In the genomic region with DNA sequence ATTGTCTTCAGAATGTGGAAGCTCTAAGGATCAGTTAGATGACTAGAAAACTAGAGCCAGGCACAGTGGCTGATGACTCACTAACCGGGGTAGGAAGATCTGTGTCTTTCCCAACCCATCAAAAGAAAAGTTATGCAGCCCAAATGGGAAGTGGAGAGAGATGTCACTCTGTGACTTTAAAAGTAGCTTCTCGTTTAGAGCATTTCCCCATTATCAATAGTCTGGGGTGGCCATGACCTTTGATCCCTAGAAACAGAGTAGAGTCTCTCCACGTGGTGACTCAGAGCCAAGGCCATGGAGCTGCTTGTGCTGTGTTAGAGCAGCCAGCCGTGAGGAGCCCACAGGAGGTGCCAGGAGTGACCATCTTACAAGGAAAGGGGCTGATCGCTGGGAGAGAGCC, we compare ENCODE assay signal across 14 mouse cellular contexts. TPM values are rescaled to one million over a fixed set of nuclear protein-coding genes. Genes with fewer than 3 reads are reported as not detected.
A peak's percentile ranks its signal among the peaks of the same experiment; 100 is the strongest.
DNase-seq lines count a peak whose midpoint lies in the region; ATAC-seq and TF ChIP-seq lines count a peak whose summit lies in the region.
"Had no signal": no experiment of that assay in that cellular context is flagged by ENCODE, and none has a peak within 500 bp of the region (broad histone marks: within the 10 kb centered on the region; RNA-seq: fewer than 3 reads in every experiment).

No protein-coding gene starts in this region.

- no peaks in the 10 kb centered on the region for H3K9me3 ChIP-seq in forebrain, embryonic 14.5 days (replicated peaks; ENCODE audit: control insufficient read depth, low read length)
- H3K9me3 ChIP-seq in forebrain, embryonic 10.5 days, result no peaks in the 10 kb centered on the region
- H3K9me3 ChIP-seq: heart, embryonic 15.5 days; limb, embryonic 10.5 days had no signal

- peaks cover 27% of the 10 kb centered on the region for H3K36me3 ChIP-seq in forebrain, embryonic 14.5 days (ENCODE audit: control insufficient read depth, insufficient read depth, low read length)
- peaks cover 31% of the 10 kb centered on the region for H3K36me3 ChIP-seq in forebrain, embryonic 10.5 days (replicated peaks)
- H3K36me3 ChIP-seq in thymus, adult 2 months (ENCODE audit: control insufficient read depth, insufficient read depth, low read length), result peaks cover 18% of the 10 kb centered on the region

- no peak overlapping the region for H3K4me2 ChIP-seq in forebrain, embryonic 14.5 days (ENCODE audit: low read length)
- H3K4me2 ChIP-seq: heart, embryonic 15.5 days had no signal

- no peak overlapping the region for H3K4me3 ChIP-seq in forebrain, embryonic 14.5 days (ENCODE audit: low read depth, low read length)
- no peak overlapping the region for H3K4me3 ChIP-seq in forebrain, embryonic 10.5 days
- no peak overlapping the region for H3K4me3 ChIP-seq in thymus, adult 2 months (ENCODE audit: control insufficient read depth, insufficient read depth, low read length)
- H3K4me3 ChIP-seq: heart, embryonic 15.5 days; layer of hippocampus, adult 2 months; limb, embryonic 10.5 days had no signal

- H3K9ac ChIP-seq in forebrain, embryonic 14.5 days (ENCODE audit: low read length), result 0 out of 2 replicates have a peak overlapping the region, but pooled peaks have one; percentile 8
- H3K9ac ChIP-seq: heart, embryonic 15.5 days had no signal

- H3K27ac ChIP-seq in forebrain, embryonic 14.5 days (ENCODE audit: low read depth, low read length), result peak overlapping the region; percentile 21; the same call in 1 of the 2 replicates
- H3K27ac ChIP-seq in forebrain, embryonic 10.5 days, result no peak overlapping the region
- no peak overlapping the region for H3K27ac ChIP-seq in thymus, adult 2 months (ENCODE audit: control insufficient read depth, insufficient read depth, low read length)
- H3K27ac ChIP-seq: heart, embryonic 15.5 days; layer of hippocampus, adult 2 months; limb, embryonic 10.5 days had no signal

- ATAC-seq in forebrain, embryonic 14.5 days, result no peak
- peak; percentile 75 for ATAC-seq in megakaryocyte, adult 5-6 weeks (ENCODE audit: poor library complexity, severe bottlenecking)

- H3K27me3 ChIP-seq in forebrain, embryonic 14.5 days (replicated peaks; ENCODE audit: control insufficient read depth, insufficient read depth, low read length), result no peaks in the 10 kb centered on the region
- no peaks in the 10 kb centered on the region for H3K27me3 ChIP-seq in forebrain, embryonic 10.5 days (ENCODE audit: poor library complexity, severe bottlenecking)
- no peaks in the 10 kb centered on the region for H3K27me3 ChIP-seq in thymus, adult 2 months (ENCODE audit: control insufficient read depth, insufficient read depth, low read length)
- H3K27me3 ChIP-seq: heart, embryonic 15.5 days had no signal

- TF ChIP-seq POLR2A in thymus, adult 2 months (IDR thresholded peaks at IDR 0.05; ENCODE audit: control insufficient read depth, extremely low read depth, insufficient read depth, low read length, poor library complexity), result no peak

- no peak for DNase-seq in forebrain, embryonic 14.5 days (ENCODE audit: low spot score)
- DNase-seq in forebrain, embryonic 10.5 days (ENCODE audit: extremely low spot score, low spot score), result no peak
- peak; percentile 7 for DNase-seq in 3T3-L1 (ENCODE audit: low read depth, low spot score)
- DNase-seq in adrenal gland, postnatal 36 days, result peak; percentile 72 to 76
- no peak for DNase-seq in thymus, adult 2 months
- no peak for DNase-seq in layer of hippocampus, adult 9-10 months (ENCODE audit: low spot score)
- no peak for DNase-seq in left cerebral cortex, postnatal 14 days (ENCODE audit: low spot score in 2 of 2)
- DNase-seq: cerebellum, adult 11-12 months; gastrocnemius, postnatal 14 days; kidney, adult 11 months had no signal

- WGBS in forebrain, embryonic 14.5 days, result 40% methylated on average over 5 of the region's 5 CpGs
- WGBS in forebrain, embryonic 10.5 days, result 52% methylated on average over 5 of the region's 5 CpGs
- 85% methylated on average over 5 of the region's 5 CpGs for WGBS in thymus, adult 2 months

- TF ChIP-seq CTCF in thymus, adult 2 months (IDR thresholded peaks at IDR 0.05; ENCODE audit: borderline replicate concordance, control insufficient read depth, extremely low read depth, insufficient read depth, low read length, poor library complexity), result no peak

- 0 out of 2 replicates have a peak, but pooled peaks cover 2% of the 10 kb centered on the region for H3K4me1 ChIP-seq in forebrain, embryonic 14.5 days (ENCODE audit: control insufficient read depth, insufficient read depth, low read length)
- H3K4me1 ChIP-seq in forebrain, embryonic 10.5 days, result peaks cover 14% of the 10 kb centered on the region
- H3K4me1 ChIP-seq in thymus, adult 2 months (replicated peaks; ENCODE audit: control insufficient read depth, insufficient read depth, low read length), result peaks cover 8% of the 10 kb centered on the region

- intact Hi-C loops in left cerebral cortex, postnatal 14 days (cut with DNase I), result loop anchor here (2.0 to 10.0 kb wide), 4 partner anchors 64 to 253 kb away; partner anchors contain the start of gene Pdhb

RNA-seq across cellular contexts. Expression of gene Pxk, which starts 4.6 kb away (rescaled TPM):
- 42.8 and 48.3 TPM in 2 replicates for polyA plus RNA-seq in forebrain, embryonic 14.5 days (2014; fragmentation: Nextera tagmentation; extraction: Ambion mirVana)
- polyA plus RNA-seq in forebrain, embryonic 10.5 days (2016; fragmentation: Nextera tagmentation; extraction: Ambion mirVana), result 15.5 and 17.0 TPM in 2 replicates
- 10 to 100 TPM; 56.7 to 98.1 TPM for total RNA-seq in adrenal gland, postnatal 36 days (2021)
- total RNA-seq in megakaryocyte, adult 5-6 weeks (2015), result 41.9 and 47.3 TPM in 2 replicates
- total RNA-seq in megakaryocyte, adult 5-6 weeks (2017), result 28.0 and 37.9 TPM in 2 replicates
- polyA plus RNA-seq in thymus, adult 2 months (2012; rRNA removed), result 25.1 and 28.7 TPM in 2 replicates
- total RNA-seq in left cerebral cortex, postnatal 14 days (2021), result 10 to 100 TPM; 29.5 to 29.6 TPM

RNA-seq across cellular contexts. Expression of gene Rpp14, which starts 13.3 kb away (rescaled TPM):
- 58.3 and 65.1 TPM in 2 replicates for polyA plus RNA-seq in forebrain, embryonic 14.5 days (2014; fragmentation: Nextera tagmentation; extraction: Ambion mirVana)
- 61.0 and 61.5 TPM in 2 replicates for polyA plus RNA-seq in forebrain, embryonic 10.5 days (2016; fragmentation: Nextera tagmentation; extraction: Ambion mirVana)
- 10 to 100 TPM; 43.3 to 46.0 TPM for total RNA-seq in adrenal gland, postnatal 36 days (2021)
- total RNA-seq in megakaryocyte, adult 5-6 weeks (2015), result 14.7 and 14.9 TPM in 2 replicates
- 12.4 and 13.8 TPM in 2 replicates for total RNA-seq in megakaryocyte, adult 5-6 weeks (2017)
- polyA plus RNA-seq in thymus, adult 2 months (2012; rRNA removed), result 7.2 and 7.5 TPM in 2 replicates
- total RNA-seq in left cerebral cortex, postnatal 14 days (2021), result 10 to 100 TPM; 28.0 to 28.9 TPM

Comparison
In these comparisons a context has a peak if more than half of its experiments do, and no peak if none do; other contexts are left out.
1. DNase-seq: peak in 3T3-L1 (single experiment) and adrenal gland, postnatal 36 days (2 of 2); none in forebrain, embryonic 14.5 days (single experiment), forebrain, embryonic 10.5 days (single experiment), thymus, adult 2 months (single experiment), layer of hippocampus, adult 9-10 months (single experiment) and left cerebral cortex, postnatal 14 days (0 of 2).